Mouse (Mus musculus): Measurements from ENCODE around the gene Fibp. TPM values are rescaled to one million over a fixed set of nuclear protein-coding genes. Genes with fewer than 3 reads are reported as not detected.

Fibp gene
- polyA plus RNA-seq, 1 experiment: 122 TPM

DNA sequence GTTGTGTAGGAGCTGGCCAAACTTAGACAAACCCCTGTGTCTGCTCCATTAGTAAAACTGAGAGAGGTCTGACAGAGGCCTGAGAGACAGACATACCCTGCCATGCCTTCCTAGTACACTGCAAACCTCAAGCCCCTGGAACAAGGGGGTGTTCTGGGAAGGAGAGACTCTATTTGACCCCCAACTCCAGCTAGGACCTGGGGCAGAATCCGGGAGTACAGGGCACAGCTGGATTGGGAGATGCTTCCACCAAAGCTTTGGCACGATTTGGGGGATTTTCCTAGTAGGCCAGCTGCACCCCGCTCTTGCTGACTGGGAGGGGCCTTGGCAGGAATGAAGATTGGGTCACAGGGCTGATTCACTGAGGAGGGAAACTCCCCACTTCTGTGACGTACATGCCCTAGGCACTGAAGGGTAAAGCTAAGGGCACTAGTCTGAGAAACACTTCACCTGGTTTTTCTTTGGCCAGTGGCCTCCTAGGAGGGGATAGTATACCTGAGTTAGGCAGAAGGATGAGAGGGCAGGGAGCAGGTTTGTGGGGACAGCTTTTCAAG, 28.4 kb upstream of the Fibp start:
- no peak for DNase-seq (ENCODE audit: low spot score)

GRCm38 (mm10) chr19:5432992-5433852, 27.2 kb upstream of the Fibp start:
- DNase-seq (ENCODE audit: low spot score): no peak

GRCm38 (mm10) chr19:5433951-5434350, 26.5 kb upstream of the Fibp start:
- DNase-seq (ENCODE audit: low spot score): no peak

DNA sequence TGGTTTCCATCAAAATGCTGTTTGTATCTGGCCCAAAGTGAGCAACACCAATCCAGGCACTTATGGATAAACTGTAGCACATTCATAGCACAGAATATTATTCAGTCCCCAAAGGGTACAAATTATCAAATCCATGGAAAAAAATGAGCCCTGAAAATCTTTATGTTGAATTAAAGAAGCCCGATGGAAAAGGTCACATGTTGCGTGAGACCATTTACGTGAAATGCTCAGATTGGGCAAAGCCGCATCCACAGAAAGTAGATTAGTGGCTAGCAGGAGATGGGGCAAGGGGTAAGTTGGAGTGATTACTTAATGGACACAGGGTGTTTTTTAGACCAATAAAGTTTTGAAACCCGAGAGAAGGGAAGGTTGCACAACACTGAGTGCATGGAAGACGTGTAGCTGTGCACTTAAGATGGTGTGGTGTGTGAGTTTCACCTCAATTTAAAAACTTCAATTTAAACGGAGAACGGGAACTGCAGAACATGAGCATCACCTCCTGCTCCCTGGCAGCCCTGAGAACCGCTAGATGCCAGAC, 16.0 kb upstream of the Fibp start:
- no peak for DNase-seq (ENCODE audit: low spot score)

- DNase-seq (ENCODE audit: low spot score): no peak
Measured at GRCm38 (mm10) chr19:5444954-5445353, 15.5 kb upstream of the Fibp start.

- no peak for DNase-seq (ENCODE audit: low spot score)
Measured at GRCm38 (mm10) chr19:5445747-5446146, 14.7 kb upstream of the Fibp start.

DNA sequence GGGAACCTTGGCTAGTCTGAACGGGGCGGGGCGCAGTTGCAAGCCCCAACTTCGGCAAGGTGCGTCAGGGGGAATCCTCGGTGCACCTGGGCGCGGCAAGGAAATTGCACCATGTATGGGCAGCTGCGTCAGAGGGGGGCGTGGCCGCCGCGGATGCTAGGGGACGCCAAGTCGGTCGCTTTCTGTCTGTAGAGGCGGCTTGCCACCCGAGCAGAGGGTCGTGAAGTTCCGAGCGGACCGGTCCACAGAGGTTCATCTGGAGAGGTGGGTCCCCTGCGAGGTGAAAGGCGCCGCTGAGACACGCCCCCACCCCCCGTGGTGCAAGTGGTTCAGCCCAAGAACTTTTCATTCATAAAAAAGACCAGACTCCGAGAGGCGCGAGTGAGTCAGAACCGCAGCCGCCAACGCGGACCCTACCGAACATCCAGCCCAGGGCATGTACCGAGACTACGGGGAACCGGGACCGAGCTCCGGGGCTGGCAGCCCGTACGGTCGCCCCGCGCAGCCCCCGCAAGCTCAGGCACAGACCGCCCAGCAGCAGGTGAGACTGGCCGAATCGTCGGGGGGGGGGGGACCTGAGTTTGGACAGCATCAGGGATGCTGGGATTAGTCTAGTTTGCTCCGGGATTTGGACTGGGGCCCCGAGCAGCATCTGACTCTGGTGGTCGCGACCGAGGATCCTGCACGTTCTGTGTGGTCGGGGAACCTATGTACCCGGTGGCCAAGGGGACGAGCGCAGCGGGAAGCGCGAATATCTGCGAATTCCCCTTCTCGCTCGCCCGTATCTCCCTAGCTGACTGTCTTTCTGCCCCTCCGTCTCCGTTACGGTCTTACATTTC, 12.7 kb upstream of the Fibp start, which contains the start of gene Fosl1:
Fosl1 (plus strand) TSS at position 33 of the 839 bp plus-strand sequence.
- DNase-seq (ENCODE audit: low spot score): peak; percentile 62

- DNase-seq (ENCODE audit: low spot score): no peak
Measured at GRCm38 (mm10) chr19:5448354-5449150, 11.9 kb upstream of the Fibp start.

DNA sequence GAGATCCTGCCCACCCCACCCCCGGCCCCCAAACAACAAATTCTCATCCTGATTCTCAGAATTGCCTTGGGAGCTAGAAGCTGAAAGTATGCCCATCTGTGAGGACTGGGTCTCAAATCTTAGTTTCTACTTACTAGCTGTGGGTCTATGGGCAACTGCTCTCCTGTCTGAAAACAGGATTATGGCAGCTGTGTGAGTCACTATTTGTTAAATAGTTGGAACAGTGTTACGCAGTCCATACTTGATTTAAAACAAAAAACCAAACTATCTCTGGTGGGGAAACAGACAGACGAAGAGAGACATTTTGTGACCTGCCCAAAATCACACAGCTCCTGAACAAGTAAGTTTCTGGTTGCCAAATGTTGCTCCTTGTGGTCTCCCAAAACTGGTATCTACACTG, 10.7 kb upstream of the Fibp start:
- DNase-seq (ENCODE audit: low spot score): no peak

DNA sequence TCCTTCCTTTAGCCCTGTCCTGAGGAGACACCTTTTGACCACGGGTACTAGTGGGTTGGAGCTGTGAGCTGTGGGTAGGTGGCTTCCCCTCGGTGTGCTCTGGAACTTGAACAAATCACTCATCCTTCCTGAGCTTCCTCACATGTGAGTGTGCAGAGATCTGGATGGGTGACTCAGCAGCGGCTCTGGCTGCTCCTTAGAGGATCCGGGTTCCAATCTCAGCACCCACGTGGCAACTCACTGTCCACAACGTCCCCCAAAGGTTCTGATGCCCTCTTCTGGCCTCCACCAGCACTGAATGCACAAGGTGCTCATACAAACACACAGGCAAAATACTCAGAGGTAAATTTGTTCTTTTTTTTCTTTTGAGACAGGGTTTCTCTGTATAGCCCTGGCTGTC, 8.6 kb upstream of the Fibp start:
- no peak for DNase-seq (ENCODE audit: low spot score)

DNA sequence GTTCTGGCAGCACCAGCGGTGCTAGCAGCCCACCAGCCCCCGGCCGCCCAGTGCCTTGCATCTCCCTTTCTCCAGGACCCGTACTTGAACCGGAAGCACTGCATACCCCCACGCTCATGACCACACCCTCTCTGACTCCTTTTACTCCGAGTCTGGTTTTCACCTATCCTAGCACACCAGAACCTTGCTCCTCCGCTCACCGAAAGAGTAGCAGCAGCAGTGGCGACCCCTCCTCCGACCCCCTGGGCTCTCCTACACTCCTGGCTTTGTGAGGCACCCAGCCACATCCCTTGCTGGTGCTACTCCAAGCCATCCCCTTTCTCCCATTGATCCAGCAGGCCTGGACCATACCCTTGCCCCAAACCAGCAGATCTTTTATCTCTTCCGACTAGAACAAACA, 5.4 kb upstream of the Fibp start:
- DNase-seq (ENCODE audit: low spot score): no peak

GRCm38 (mm10) chr19:5455568-5455967, 4.8 kb upstream of the Fibp start:
- DNase-seq (ENCODE audit: low spot score): no peak

DNA sequence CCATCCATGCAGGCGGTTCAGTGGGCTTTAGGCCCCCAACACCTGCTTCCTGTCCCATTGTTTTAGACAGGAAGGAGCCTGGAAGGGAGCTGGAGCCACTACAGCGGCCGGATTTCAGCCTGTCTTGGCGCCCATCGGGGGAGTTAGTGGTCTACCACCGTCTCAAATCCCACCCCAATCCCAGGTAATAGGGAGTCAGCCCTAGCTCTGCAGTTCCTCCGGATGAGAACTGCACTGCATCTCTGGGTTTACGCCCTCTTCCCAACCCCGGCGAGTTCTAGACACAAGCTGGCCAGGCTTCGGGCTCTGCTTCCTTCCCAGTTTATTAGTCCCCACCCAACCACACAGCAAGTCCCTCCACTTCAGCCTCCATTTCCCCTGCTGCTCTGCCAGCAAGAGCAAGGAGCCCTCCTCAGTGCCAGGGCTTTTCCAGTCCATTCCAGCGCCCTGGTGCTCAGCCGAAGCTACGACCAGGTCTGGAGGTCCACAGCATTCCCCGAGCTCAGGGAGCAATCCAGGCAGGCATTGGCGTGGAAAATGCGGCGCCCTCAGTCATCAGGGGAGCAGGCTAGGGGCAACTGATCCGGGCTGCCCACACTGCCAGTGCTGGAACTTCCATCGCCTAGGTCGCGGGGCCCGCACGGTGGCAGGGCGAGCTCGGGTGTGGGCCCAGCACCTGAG, 4.0 kb upstream of the Fibp start:
- no peak for DNase-seq (ENCODE audit: low spot score)

GRCm38 (mm10) chr19:5456922-5457745, 3.3 kb upstream of the Fibp start:
- DNase-seq (ENCODE audit: low spot score): peak; percentile 90

DNA sequence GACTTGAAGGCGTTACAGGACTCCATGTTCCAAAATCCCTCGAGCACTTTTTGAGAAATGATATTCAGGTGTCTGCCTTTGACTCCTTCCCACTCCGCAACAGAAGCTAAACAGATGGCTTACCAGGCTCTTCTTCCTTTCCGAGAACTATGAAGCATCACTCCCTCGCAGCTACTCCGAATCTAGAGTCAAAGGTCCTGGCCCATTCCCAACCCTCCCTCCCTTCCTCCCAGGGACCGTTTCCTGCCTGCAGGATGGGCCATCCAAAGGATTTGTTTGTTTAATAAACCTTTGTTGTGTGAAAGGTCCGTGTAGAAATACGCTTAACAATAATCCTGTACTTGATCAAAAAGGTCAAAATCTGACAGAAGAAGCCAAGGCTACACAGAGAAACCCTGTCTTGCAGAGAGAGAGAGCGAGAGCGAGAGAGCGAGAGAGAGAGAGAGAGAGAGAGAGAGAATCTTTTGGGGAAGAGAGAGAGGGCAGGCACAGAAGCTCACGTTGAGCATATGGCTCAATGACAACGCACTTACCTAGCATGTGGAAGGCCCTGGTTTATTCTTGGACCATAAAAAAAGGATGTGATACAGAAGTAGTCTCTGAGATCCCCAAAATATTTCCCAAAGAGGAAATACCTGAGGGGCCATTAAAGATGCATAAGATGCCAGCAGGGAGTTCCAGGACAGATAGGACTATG, 2.5 kb upstream of the Fibp start, which contains the start of gene Ccdc85b:
Ccdc85b (minus strand) TSS at position 149 of the 697 bp plus-strand sequence.
- no peak for DNase-seq (ENCODE audit: low spot score)

GRCm38 (mm10) chr19:5459019-5459418, 1.4 kb upstream of the Fibp start:
- DNase-seq (ENCODE audit: low spot score): no peak

- no peak for DNase-seq (ENCODE audit: low spot score)
Measured at GRCm38 (mm10) chr19:5459896-5460295, 519 bp upstream of the Fibp start.

DNA sequence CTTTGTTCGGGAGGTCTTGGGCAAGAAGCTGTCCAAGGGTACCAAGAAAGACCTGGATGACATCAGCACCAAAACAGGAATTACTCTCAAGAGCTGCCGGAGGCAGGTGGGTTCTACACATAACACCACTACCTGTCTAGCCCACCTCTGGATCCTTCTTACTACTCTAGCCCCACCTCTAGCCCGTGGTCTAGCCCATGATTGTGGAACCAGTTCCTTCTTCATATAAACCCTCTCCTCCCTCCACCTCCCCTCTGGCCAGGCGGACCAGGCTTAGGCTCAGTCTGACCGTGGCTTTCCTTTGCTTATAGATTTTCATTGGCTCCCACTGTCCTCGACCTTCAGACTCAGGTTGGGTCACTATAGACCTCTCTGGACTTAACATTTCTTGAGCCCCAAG, 996 bp downstream of the Fibp start:
- no peak for DNase-seq (ENCODE audit: low spot score)

- DNase-seq (ENCODE audit: low spot score): no peak
Measured at GRCm38 (mm10) chr19:5463212-5463611, 2.8 kb downstream of the Fibp start.
